Mouse (Mus musculus) testis, adult 2 months (tissue): Measurements from ENCODE around the gene Itpk1.

Source experiments
- CTCF ChIP-seq: fragments of 200-500 bp; IDR thresholded peaks from 2 replicates; pipeline ENCODE4 v1.5.1; 2012; ENCODE audit warnings: low read depth, mild to moderate bottlenecking, inconsistent platforms, low read length, moderate library complexity; ENCODE audit not compliant: control insufficient read depth, insufficient read depth, insufficient replicate concordance
- POLR2A ChIP-seq: fragments of 200-500 bp; IDR thresholded peaks from 2 replicates; pipeline ENCODE4 v1.6.1; 2012; ENCODE audit warnings: low read depth, mild to moderate bottlenecking, inconsistent platforms, low read length, moderate library complexity; ENCODE audit not compliant: control insufficient read depth

DNA sequence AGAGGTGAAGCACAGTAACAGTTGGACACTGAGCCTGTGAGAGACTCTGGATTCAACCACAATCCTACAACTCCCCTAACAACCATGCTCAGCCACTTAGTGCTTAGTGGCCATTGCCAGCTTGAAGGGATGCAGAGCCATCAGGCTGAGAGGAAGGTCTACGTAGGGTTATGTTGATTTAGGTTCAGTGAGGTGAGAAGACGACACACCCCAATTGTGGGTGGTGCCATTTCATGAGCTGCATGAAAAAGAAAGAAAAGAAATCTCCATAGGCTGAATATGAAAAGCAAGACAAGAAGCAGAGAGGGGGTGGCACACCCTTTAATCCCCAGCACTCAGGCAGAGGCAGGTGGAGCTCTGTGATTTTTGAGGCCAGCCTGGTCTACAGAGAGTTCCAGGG lies 9.4 kb upstream of the Itpk1 start:
- TF ChIP-seq CTCF (no peak), POLR2A (no peak)
